Mouse (Mus musculus) thymus, adult 2 months (tissue): ENCODE data around the gene Dscam.

Source experiments
- CTCF ChIP-seq: fragments of 200-500 bp; IDR thresholded peaks from 2 replicates; pipeline ENCODE4 v1.5.1; 2012; ENCODE audit warnings: mild to moderate bottlenecking, control low read depth, low read length, moderate library complexity, borderline replicate concordance; ENCODE audit not compliant: control insufficient read depth, poor library complexity, insufficient read depth; ENCODE audit errors: extremely low read depth
- POLR2A ChIP-seq: fragments of 200-500 bp; IDR thresholded peaks from 2 replicates; pipeline ENCODE4 v1.6.1; 2012; ENCODE audit warnings: mild to moderate bottlenecking, low read length, control low read depth, moderate library complexity; ENCODE audit not compliant: control insufficient read depth, poor library complexity, insufficient read depth; ENCODE audit errors: extremely low read depth

- TF ChIP-seq POLR2A (no peak), CTCF (no peak)
These were observed 452.3 kb downstream of the Dscam start for GRCm38 (mm10) chr16:96718221-96718620.
